In the genomic region with DNA sequence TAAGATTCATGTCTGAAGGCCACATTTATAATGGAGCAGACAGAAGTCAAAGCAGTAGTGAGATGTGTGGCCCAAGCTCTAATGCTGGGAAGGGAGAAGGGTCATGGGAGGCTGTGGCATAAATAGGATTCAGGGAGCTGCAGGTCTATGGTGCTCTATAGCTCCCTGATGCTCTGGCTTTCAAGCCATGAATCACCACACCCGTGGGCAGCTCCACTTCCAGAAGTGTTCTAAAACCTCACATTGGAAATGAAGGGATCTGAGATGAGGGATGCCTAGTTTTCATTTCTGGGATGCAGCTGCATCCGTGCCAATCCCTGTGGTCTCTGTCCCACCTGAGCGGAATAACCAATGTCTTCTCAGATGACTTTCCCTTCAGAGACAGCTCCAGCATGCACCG, we compare ENCODE assay signal across 21 mouse cellular contexts.
DNase-seq lines count a peak whose midpoint lies in the region; ATAC-seq lines count a peak whose summit lies in the region.
"Had no signal": no experiment of that assay in that cellular context is flagged by ENCODE, and none has a peak within 500 bp of the region (broad histone marks: within the 10 kb centered on the region; RNA-seq: fewer than 3 reads in every experiment).

No protein-coding gene starts in this region.

- ATAC-seq in frontal cortex, adult (ENCODE audit: low TSS enrichment) = peak; percentile 94
- ATAC-seq: activated CD4-positive, CD25-positive, alpha-beta regulatory T cell, adult 4 months; CD4-positive, CD25-positive, alpha-beta regulatory T cell, adult 4 months; forebrain, embryonic 14.5 days; forebrain, embryonic 16.5 days; Patski had no signal

- no peak for DNase-seq in frontal cortex, postnatal 25 days (ENCODE audit: low spot score in 2 of 2)
- DNase-seq in right cerebral cortex, adult 18-20 months = peak; percentile 38
- no peak for DNase-seq in right cerebral cortex, postnatal 14 days
- DNase-seq in brain, adult 2 months (ENCODE audit: low read depth, low spot score) = peak; percentile 70
- no peak for DNase-seq in kidney, postnatal 4 days
- DNase-seq: adrenal gland, adult 8-10 months; adrenal gland, postnatal 14 days; adrenal gland, postnatal 36 days; B cell, adult 2 months; cerebellum, adult 11 months; cerebellum, adult 18-20 months; cerebellum, adult 8-10 months; cerebellum, adult 9-11 months; cerebellum, postnatal 36 days; embryo, embryonic 11 days had no signal

Comparison
In these comparisons a context has a peak if more than half of its experiments do, and no peak if none do; other contexts are left out.
1. DNase-seq: peak in right cerebral cortex, adult 18-20 months (single experiment) and brain, adult 2 months (single experiment); none in frontal cortex, postnatal 25 days (0 of 2), right cerebral cortex, postnatal 14 days (single experiment) and kidney, postnatal 4 days (0 of 2).